Mouse (Mus musculus) C2C12 (cell line): ENCODE results near the gene Oas1a. TPM values are rescaled to one million over a fixed set of nuclear protein-coding genes. Genes with fewer than 3 reads are reported as not detected.
"Not testable (repeated sequence)": the region's sequence is repeated elsewhere in the genome, so short reads cannot be mapped to it uniquely, and the experiment has no call there.

ENCODE experiments used
- H3K27me3 ChIP-seq: one replicate; pipeline ENCODE4 v1.6.1; 2011; ENCODE audit not compliant: control insufficient read depth, insufficient read depth, insufficient read length
- H3K36me3 ChIP-seq: one replicate; pipeline ENCODE4 v1.6.1; 2011; ENCODE audit not compliant: control insufficient read depth, insufficient read depth
- H3K4me3 ChIP-seq: one replicate; pipeline ENCODE4 v1.5.1; 2011; ENCODE audit warnings: mild to moderate bottlenecking, control low read depth; ENCODE audit not compliant: poor library complexity, insufficient read depth, severe bottlenecking
- H3K79me2 ChIP-seq: one replicate; pipeline ENCODE4 v1.6.1; 2011; ENCODE audit not compliant: control insufficient read depth, insufficient read depth
- H3K79me3 ChIP-seq: one replicate; pipeline ENCODE4 v1.6.1; 2011; ENCODE audit warnings: low read depth, control low read depth
- H3ac ChIP-seq: one replicate; pipeline ENCODE3; 2011; ENCODE audit warnings: low read depth; ENCODE audit not compliant: control insufficient read depth, insufficient read length
- CEBPB ChIP-seq: IDR thresholded peaks from one replicate; pipeline ENCODE4 v1.6.1; 2011; ENCODE audit warnings: low read depth, mild to moderate bottlenecking, control low read depth, moderate library complexity
- CTCF ChIP-seq: IDR thresholded peaks from one replicate; pipeline ENCODE4 v1.5.1; 2011; ENCODE audit not compliant: control insufficient read depth, insufficient read depth, insufficient read length
- FOSL1 ChIP-seq: IDR thresholded peaks from one replicate; pipeline ENCODE4 v1.8.0; 2011; ENCODE audit warnings: mild to moderate bottlenecking, low read length; ENCODE audit not compliant: poor library complexity, insufficient read depth, severe bottlenecking
- MAX ChIP-seq: IDR thresholded peaks from one replicate; pipeline ENCODE4 v1.6.1; 2011; ENCODE audit warnings: mild to moderate bottlenecking, control low read depth
- MYOD1 ChIP-seq: IDR thresholded peaks from one replicate; pipeline ENCODE4 v1.6.1; 2011; ENCODE audit warnings: low read depth; ENCODE audit not compliant: control insufficient read depth, insufficient read length
- MYOG ChIP-seq: IDR thresholded peaks from one replicate; pipeline ENCODE4 v1.6.1; 2011; ENCODE audit not compliant: control insufficient read depth, insufficient read length; ENCODE audit errors: extremely low read depth
- USF1 ChIP-seq: IDR thresholded peaks from one replicate; pipeline ENCODE4 v1.6.1; 2011; ENCODE audit warnings: low read depth, mild to moderate bottlenecking, control low read depth, moderate library complexity
- polyA plus RNA-seq: library from polyadenylated mRNA; unstranded; fragments of >200 nt; fragmentation: generic; extraction: Trizol; gene quantifications from one replicate; pipeline ENCODE4 v1.2.1, GENCODE M21; 2012; ENCODE audit warnings: missing spikeins

Oas1a gene
- polyA plus RNA-seq, 1 experiment = 0.02 TPM

DNA sequence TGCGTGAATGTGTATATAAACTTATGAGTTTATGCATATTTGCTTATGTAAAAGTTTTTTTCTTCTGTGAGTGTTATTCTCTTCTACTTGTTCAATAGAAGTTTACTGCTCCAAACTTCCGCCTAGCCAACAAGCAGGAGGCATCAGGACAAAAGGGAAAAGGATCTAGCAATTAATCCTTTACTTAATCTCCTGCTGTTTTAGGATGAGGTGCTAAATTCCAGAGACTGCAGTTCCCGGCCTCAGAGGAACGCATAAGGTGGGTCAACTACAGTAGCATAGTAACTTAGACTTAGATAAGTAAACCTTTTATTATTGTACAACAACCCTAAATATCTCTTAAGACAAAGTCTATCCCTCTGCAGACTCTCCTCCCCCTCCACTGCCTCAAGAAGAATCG, 26.6 kb upstream of the Oas1a start:
- H3K4me3 ChIP-seq = no peak overlapping the region
- no peaks in the 10 kb centered on the region for H3K79me3 ChIP-seq
- no peaks in the 10 kb centered on the region for H3K27me3 ChIP-seq
- H3ac ChIP-seq = no peak overlapping the region
- no peaks in the 10 kb centered on the region for H3K79me2 ChIP-seq
- TF ChIP-seq USF1 (no peak), MAX (no peak), CTCF (no peak), FOSL1 (no peak), CEBPB (no peak), MYOD1 (no peak), MYOG (no peak)
- no peaks in the 10 kb centered on the region for H3K36me3 ChIP-seq

DNA sequence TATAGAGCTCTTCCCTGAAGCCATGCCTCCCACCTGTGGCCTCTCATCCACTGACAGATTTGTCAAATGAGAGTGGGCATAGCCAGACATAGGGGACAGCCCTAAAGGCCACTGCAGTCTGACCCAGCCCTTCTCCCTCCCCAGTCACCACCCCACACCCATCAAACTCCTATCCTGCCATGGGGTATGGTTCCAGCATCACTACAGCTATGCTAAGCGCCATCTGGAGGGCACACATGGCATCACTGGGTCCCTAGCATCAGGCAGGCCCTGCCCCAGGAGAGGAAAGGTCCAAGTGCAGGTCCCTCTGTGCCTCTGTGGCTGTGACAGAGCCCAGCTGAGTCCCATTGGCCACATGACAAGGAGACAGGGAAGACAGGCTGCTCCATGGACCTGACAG, 19.7 kb upstream of the Oas1a start:
- no peak for TF ChIP-seq MYOD1
- no peak for TF ChIP-seq CTCF
- no peak for TF ChIP-seq FOSL1
- no peak for TF ChIP-seq MAX
- TF ChIP-seq MYOG = no peak
- no peak for TF ChIP-seq USF1
- TF ChIP-seq CEBPB = no peak
- H3K36me3 ChIP-seq = no peaks in the 10 kb centered on the region
- no peak overlapping the region for H3ac ChIP-seq

GRCm38 (mm10) chr5:120926311-120926710, 19.0 kb upstream of the Oas1a start:
- H3K36me3 ChIP-seq, H3K79me2 ChIP-seq, H3K4me3 ChIP-seq, H3ac ChIP-seq, H3K27me3 ChIP-seq, H3K79me3 ChIP-seq: not testable (repeated sequence)

More for the DNA sequence above, 19.7 kb upstream of the Oas1a start:
- Histone ChIP-seq H3K27me3 (no peaks in the 10 kb centered on the region), H3K4me3 (no peak overlapping the region), H3K79me3 (no peaks in the 10 kb centered on the region), H3K79me2 (no peaks in the 10 kb centered on the region)

- H3K4me3 ChIP-seq, H3ac ChIP-seq, H3K79me3 ChIP-seq, H3K79me2 ChIP-seq, H3K36me3 ChIP-seq, H3K27me3 ChIP-seq: not testable (repeated sequence)
These were observed 17.2 kb upstream of the Oas1a start for GRCm38 (mm10) chr5:120924520-120924919.

DNA sequence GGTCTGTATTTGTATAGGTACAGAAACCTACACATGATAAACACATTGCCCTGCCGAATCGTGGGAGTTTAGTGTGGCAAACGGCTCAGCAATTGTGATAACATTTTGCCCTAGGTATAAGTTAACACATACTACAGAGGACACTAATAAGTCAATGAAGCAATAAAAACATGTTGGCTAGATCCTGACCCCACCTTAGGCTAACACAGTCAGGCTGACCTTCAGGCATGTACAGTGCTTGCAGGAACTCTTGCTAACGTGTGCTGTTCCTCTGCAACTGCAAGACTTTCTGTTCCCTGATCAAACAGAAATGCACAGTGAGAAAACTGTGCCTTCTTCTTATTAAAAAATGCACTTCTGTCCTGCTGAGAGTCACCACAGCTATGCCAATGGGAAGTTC, 16.6 kb upstream of the Oas1a start:
- no peak overlapping the region for H3ac ChIP-seq
- H3K79me2 ChIP-seq = no peaks in the 10 kb centered on the region
- TF ChIP-seq CEBPB = no peak
- no peak for TF ChIP-seq MYOG
- no peak overlapping the region for H3K4me3 ChIP-seq
- no peaks in the 10 kb centered on the region for H3K79me3 ChIP-seq
- H3K27me3 ChIP-seq = no peaks in the 10 kb centered on the region
- no peaks in the 10 kb centered on the region for H3K36me3 ChIP-seq

DNA sequence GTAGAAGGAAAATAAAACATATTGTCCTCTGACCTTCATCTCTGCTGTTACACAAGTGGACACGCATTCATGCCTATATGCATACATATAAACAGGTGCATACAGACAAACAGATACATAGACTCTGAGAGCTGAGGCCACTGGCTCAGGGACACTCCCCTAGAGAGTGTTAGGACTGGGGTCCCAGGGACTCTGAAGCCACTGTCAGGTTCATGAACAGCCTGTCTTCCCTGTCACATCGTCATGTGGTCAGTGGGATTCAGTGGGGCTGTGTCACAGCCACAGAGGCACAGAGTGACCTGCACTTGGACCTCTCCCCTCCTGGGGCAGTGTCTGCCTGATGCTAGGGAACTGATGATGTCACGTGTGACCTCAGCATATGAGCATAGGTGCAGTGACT, 13.0 kb upstream of the Oas1a start:
- Histone ChIP-seq H3K36me3 (no peaks in the 10 kb centered on the region), H3K79me2 (no peaks in the 10 kb centered on the region), H3K27me3 (no peaks in the 10 kb centered on the region), H3K4me3 (no peak overlapping the region), H3ac (no peak overlapping the region), H3K79me3 (no peaks in the 10 kb centered on the region)
- TF ChIP-seq CTCF (no peak), CEBPB (no peak), MAX (no peak), FOSL1 (no peak), MYOG (no peak), USF1 (no peak), MYOD1 (no peak)

DNA sequence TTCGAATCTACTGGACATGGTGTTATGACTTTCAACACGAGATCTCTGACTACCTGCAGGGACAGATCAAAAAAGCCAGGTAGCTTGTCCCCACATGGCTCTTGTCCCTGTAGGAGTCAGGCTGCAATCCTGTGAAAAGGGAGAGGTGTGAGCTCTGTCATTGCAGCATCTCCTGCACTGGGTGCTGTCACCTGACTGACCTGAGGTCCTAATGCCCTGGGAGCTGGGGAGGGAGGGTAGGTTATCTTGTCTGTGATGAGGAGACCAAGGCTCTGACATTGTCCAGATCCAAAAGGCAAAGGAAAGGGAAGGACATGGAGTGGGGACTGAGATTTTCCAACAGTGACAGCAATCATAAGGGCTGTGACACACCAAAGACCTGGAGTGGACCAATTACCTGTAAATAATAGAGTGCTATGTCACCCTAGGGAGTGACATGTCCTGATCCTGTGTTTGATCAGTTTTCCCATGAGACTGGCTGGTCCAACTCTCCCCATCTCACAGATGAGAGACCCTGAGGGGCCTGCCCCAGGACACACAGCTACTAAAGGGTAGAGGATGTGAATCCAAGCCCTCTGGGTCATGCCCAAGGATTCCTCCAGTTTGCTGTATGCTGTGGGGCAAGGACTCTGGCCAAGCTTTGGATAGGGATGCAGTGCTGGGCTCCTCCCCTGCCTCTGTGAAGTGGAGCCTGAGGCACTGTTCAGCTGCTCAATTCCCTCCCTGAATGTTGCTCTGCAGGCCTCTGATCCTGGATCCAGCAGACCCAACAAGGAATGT, 12.0 kb upstream of the Oas1a start:
- H3ac ChIP-seq, H3K36me3 ChIP-seq, H3K79me3 ChIP-seq, H3K27me3 ChIP-seq, H3K79me2 ChIP-seq, H3K4me3 ChIP-seq: not testable (repeated sequence)

GRCm38 (mm10) chr5:120914204-120914603, 6.9 kb upstream of the Oas1a start, which contains the start of gene Oas1d:
TSS of gene Oas1d (plus strand) at chr5:120914536.
- not testable (repeated sequence) for H3K79me3 ChIP-seq

More at GRCm38 (mm10) chr5:120914204-120914603, 6.9 kb upstream of the Oas1a start, which contains the start of gene Oas1d:
- H3ac ChIP-seq, H3K4me3 ChIP-seq, H3K79me2 ChIP-seq, H3K27me3 ChIP-seq, H3K36me3 ChIP-seq: not testable (repeated sequence)
